Mouse (Mus musculus) right cerebral cortex, adult 2 months (tissue): ENCODE data around the gene Cxcl5.
"Not testable (repeated sequence)": the region's sequence is repeated elsewhere in the genome, so short reads cannot be mapped to it uniquely, and the experiment has no call there.

Experiments used
- DNase-seq, 2 experiments: peaks; one replicate each; pipeline ENCODE4 v3.0.0; 2021 to 2022; ENCODE audit warnings: low spot score in 2 of 2

The Cxcl5 gene

DNA sequence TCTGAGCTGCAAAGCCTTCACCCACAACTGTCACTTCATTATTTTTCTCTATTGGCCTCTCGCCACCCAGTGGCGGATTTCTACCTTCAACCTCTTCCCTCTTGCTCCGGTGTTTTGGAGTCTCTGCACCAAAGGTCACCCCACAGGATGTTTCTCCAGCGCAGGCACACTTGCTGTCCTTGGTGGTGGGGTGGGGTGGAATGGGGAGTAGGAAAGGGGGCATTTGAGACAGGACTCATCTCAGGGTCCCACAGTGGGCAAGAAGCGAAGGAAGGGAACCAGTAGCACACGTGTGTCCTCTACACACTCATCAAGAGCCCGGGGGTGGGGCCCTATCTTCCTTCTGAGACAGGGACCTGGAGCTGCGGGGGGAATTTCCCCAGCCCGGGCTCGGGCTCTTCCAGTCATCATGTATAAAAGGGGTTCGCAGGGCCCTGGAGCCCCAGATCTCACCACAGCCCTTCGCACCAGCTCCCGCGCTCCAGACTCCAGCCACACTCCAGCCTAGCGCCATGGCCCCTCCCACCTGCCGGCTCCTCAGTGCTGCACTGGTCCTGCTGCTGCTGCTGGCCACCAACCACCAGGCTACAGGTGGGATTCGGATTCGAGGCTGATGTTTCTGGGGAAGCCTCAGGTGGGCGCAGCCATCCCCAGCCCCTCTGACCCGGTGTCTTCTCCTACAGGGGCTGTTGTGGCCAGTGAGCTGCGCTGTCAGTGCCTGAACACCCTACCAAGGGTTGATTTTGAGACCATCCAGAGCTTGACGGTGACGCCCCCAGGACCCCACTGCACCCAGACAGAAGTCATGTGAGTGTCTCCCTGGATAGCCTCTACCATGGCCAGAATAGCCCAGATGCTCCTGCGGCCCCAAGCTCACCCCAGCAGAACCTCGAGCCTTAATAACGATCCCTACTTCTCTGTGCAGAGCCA, 26.8 kb downstream of the Cxcl5 start, which contains the start of gene Cxcl3:
Gene Cxcl3, plus strand, starts transcription at position 445 of the 930 bp plus-strand sequence.
- DNase-seq: no peak

DNA sequence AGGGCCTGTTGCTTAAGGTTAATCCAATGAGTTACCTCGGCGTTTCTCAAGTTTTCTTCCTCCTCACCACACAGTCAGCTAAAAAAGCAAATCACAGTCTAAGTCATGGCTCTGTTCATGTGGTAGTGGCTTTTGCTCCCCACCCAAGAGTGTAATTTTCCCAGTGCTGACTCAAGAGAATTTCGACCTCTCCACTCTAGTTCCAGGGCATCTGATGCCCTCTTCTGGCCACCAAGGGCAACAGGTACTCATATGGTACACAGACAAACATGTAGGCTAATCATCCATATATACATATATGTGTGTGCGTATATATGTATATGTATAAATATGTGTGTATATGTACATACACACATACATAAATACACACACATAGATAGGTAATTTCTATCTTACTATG, 29.0 kb downstream of the Cxcl5 start:
- no peak for DNase-seq

DNA sequence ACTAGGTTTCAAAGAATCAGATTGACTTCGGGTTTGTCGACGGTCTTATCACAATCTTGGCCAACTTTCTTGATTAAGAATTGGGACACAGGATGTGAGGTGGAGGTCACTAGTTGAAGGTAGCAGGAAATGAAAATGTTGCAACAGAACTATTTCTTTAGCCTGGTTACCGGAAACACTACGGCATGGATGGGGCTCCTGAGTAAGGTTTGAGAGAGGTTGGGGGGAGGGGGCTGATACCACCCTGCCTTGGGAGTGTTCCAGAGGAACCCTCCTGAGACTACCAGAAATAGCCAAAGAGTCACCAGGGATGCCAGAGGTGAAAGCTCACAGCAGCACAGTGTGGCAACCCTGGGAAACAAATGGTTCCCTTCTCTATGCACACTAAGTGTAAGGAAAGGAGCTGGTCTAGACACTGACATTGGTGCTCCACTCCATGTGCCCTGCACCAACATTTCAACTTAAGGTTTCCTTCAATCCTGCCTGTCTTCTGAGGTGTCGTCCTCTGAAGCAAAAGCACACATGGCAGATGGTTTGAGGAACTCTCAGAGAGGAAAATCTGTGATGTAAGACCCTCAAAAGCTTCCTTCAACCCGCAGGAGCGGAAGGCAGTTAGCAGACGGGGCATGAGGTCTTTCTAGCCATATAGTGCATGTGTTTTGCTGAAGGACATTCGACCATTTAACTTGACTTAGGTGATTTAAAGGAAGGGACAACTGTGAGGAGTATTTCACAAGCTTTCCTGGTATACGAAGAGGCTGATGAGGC, 30.3 kb downstream of the Cxcl5 start:
- DNase-seq: no peak

DNA sequence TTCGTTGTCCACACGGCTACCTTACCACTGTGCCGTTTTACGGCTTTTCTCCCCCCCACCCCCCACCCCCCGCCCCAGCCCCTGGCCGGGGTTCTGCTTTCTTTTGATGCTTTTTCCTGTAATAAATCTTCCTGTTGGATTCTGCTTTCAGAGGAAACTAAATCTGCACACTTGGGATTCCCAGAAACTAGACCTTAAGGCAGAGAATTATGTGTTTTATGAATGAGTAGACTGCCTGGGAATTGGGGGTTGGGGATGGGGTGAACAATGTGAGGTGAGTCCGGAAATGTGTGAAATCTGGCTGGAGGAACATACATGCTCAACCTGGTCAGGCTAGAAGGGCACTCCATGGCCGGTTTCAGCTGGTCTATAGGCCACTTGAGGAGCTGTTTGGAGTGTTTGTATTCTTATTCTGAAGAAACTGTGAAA, 30.9 kb downstream of the Cxcl5 start:
- no peak for DNase-seq

DNA sequence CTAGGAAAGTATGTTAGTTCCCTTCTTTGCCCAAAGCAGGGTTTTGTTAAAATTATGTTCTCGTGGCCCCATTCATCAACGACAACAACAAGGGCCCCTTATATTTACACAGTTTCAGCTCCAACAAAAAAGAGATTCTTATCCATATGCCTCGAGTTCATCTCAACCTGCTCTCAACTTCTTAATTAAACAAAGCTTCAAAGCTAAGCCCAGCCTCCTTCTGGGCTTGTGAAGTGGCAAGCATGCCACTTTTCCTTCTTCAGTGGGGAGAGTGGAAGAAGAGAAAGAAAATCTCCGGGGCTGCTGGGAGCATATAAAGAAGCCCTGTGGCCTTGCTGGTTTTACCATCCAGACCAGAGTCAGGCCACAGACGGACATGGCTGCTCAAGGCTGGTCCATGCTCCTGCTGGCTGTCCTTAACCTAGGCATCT, 35.0 kb downstream of the Cxcl5 start, which contains the start of gene Cxcl15:
Gene Cxcl15, plus strand, starts transcription at position 340 of the 431 bp plus-strand sequence.
- DNase-seq: no peak

DNA sequence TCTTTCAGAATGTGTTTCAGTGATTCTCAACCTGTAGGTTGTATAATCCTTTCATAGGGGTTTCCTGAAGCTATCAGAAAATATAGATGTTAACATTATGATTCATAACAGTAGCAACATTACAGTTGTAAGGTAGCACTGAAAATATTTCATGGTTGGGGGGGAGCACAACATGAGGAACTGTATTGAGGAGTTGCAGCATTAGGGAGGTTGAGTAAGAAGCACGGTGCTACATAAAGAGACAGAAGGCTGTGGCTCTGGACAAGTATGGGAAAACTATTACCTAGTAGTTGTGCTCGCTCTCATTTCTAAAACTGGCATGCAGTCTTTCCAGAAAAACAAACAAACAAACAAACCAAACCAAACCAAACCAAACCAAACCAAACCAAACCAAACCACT, 36.2 kb downstream of the Cxcl5 start:
- DNase-seq: not testable (repeated sequence)

DNA sequence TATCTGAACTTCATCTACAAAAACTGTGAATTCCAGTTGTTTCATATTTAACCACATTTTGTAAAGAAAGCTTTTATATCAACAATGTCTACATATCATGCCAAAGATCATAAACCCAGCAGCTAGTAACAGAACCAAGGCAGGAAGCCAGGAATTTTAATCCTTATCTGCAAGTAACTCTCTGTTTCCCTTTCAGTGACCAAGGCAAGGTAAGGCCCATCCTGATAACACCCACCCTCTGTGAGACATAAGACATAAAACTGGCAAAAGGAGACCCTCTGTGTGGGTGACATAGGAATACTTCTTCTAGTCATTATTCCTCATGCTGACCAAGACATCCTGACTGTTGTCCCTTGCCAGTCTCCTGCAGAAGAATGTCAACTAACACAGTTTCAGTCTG, 45.4 kb downstream of the Cxcl5 start:
- DNase-seq: no peak

DNA sequence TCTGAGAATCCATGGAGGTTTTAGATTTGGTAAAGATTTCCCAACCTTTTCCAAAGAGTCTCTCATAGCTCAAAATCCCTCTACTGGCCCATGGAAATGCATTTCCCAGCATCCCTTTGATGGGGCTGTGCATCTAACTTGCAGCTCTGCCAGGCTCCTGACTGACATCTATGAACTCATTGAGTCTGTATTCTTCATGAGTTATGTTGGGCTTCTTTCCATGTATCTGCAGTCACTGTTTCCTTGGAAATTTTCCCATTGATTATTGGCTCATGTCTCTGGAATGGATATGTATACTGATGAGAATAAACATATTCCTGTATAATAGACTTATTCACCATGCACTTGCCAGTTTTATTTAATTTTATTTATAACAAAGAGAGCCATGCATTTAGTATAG, 46.9 kb downstream of the Cxcl5 start:
- DNase-seq: no peak

DNA sequence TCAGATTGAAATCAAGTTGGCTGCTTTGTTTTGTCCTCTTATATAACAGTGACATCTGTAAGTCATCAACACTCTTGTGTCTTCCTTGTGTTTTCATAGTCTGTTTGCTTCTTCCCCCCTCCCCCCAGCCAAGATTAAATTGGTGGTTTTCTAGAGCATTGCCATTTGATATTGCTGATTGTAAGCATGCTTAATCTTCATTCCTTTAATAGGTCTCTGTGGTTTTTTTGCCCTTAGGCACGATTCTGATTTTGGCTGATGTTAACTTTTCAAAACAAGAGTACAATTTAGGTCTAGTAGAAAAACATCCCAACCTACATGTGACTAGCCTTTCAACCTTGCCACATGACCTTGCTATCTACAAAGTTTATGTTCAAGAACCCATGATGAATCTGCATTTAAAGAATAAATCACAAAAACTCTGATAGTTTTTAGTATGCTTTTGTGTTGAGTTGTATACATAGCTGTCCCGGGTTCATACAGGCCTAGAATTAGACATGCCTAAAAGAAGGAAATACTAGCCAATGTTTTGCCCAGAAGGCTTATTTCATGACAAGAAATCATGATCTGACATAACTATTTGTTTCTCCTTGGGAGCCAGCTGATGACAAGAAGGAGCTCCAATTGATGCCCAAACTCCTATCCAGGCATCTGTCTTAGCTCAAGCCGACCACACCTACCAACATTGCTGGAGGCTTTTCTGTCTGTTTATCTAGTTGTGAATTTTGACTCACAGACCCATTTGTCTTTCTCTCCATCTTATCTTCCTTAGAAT, 48.2 kb downstream of the Cxcl5 start:
- DNase-seq: no peak
